Mouse (Mus musculus) left cerebral cortex, adult 18-20 months (tissue): Measurements from ENCODE around the gene Lkaaear1. TPM values are rescaled to one million over a fixed set of nuclear protein-coding genes. Genes with fewer than 3 reads are reported as not detected.

Experiments
- DNase-seq, 2 experiments: peaks; one replicate each; pipeline ENCODE4 v3.0.0; 2021 to 2022; ENCODE audit warnings: low spot score in 2 of 2, mixed read lengths in 1 of 2
- total RNA-seq, 2 experiments: library from RNA; stranded (reverse); gene quantifications; 2 replicates each; pipeline ENCODE4 v1.2.3; 2021

Gene Lkaaear1
- total RNA-seq, 2 experiments from 2014 or later, result not detected

DNA sequence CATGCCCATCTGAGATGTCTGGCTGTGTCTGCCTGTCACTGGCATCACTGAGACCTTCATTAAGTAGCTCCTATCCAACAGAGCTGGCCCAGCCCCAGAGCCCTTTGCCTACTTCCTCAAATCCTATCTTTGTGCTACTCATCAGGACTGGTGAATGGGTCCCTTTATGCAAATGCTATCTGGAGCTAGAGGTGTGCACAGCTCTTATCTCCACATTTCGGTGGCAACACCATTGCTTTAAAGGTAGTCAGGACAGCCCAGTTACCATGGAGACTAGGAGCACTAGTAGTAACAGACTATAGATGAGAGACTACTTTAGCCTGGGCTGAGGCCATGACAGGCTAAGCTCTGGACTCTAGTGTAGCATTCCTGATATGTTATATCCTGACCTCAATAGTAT is 13.5 kb downstream of the Lkaaear1 start:
- no peak for DNase-seq

DNA sequence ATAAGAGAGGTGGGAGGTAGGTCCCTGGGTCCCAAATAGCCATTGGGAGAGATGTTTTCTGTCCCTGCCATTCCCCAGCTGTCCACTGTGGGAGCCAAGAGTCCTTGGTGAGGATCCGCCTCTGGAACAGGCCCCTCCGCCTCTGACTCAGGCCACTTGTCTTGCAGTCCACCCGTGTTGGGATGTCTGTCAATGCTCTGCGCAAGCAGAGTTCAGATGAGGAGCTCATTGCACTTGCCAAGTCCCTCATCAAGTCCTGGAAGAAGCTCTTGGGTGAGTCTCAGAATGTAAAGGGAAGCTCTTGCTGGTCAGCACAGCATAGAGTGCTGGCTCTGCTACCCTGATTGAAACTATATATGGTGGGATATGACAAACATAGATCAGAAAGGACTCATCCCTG is 14.9 kb downstream of the Lkaaear1 start:
- no peak for DNase-seq

DNA sequence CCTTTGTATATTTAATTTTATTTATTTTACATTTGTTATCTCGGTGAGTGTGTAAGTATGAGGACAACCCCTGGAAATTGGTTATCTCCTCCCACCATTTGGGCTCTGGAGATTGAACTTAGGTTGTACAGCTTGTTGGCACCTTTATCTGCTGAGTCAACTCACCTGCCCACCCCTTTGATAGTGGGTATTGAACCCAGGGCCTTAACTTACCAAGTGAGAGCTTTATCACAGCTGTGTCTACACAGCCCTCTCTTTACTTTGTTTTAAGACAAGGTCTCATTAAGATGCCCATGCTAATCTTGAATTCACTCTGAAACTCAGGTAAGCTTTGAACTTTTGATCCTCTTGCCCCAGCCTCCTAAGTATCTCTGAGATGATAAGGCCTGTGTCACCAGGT is 16.3 kb downstream of the Lkaaear1 start:
- DNase-seq, result no peak

DNA sequence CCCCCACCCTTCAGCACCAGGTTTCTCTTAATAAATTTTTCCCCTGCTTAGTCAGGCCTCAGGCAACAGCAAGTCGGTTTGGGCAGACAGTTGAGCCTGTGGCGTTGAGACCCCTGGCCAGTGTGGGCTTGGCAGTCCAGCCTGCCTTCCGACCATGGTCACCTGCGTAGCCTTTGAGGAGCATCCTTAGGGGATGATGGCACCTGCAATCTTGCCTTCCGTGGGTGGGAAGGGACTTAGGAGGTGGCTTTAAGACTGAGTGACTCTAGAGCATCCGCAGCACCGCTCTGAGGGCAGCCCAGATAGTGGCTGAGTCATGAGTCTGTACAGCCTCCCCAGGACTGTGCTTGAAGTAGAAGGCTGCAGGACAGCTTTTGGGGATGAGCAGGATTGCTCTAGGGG is 17.5 kb downstream of the Lkaaear1 start:
- DNase-seq, result peak in 1 of 2 experiments; percentile 50

DNA sequence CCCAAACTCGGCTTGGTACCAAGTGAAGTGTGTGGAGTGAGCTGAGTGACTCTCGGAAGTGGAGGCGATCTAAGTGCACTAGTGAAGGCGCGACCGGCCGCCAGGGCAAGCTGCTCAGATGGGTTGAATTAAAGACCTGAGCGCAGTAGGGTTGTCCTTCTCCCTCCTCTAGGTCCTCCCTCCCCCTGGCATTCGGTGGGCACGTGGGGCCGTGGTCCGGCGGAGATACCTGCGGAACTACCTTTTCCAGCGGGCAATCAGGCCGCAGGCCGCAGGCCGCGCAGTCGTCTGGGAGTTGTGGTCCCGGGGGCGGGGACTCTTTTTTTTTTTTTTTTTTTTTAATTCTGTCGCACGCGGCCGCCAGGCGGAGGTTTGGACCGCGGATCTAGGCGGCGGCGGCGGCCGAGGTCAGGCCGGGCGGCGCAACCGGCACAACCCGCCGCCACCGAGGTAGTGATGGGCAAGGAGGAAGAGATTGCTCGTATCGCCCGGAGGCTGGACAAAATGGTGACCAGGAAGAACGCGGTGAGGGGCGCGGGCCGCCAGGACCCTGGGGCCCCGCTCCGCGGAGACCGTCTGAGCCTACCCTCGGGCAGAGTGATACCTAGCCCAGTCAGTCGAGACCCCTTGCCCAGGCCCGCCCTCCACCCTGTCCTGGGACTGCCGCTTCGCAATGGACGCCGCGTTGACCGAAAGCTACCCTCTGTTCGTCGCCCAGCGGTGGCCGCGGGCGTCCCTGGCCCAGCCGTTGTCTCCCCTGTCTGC is 18.1 kb downstream of the Lkaaear1 start, which contains the start of gene Tcea2:
TSS of gene Tcea2 (plus strand) at position 360 of the 765 bp plus-strand sequence.
- peak; percentile 64 to 73 for DNase-seq

DNA sequence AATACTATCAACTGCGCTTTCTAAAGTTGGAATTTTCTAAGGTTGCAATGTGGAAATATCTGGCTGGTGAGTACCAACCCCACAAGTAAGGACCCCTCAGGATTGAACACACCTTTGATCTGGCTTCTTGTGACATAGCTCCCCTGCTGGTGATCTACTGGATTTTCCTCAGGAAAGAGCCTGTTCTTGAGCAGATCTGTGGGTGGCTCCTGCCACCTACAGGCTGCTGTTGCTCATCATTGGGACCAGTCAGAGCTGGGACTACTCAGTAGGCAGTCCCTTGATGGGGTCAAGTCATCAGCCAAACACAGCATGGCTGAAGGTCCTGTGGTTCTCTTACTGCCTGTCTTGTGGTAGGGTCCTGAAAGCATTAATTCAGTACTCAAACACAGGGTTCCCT is 19.5 kb downstream of the Lkaaear1 start:
- peak; percentile 70 to 75 for DNase-seq

DNA sequence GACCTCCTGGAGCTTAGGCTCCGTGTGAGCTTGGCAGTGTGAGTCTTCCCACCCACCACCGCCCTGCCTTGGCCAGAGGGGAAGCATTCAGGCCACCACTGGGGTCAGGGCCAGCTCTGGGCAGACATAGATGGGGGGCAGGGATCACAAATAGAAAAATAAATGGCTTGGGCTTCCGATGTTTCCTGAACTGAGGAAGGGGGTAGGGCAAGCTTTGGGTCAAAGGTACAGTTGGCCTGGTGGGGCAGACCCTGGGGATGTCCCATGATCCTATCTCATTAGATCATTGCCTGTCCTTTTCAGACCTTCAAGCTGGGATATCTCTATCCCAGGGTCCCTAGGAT is 20.5 kb downstream of the Lkaaear1 start:
- no peak for DNase-seq

DNA sequence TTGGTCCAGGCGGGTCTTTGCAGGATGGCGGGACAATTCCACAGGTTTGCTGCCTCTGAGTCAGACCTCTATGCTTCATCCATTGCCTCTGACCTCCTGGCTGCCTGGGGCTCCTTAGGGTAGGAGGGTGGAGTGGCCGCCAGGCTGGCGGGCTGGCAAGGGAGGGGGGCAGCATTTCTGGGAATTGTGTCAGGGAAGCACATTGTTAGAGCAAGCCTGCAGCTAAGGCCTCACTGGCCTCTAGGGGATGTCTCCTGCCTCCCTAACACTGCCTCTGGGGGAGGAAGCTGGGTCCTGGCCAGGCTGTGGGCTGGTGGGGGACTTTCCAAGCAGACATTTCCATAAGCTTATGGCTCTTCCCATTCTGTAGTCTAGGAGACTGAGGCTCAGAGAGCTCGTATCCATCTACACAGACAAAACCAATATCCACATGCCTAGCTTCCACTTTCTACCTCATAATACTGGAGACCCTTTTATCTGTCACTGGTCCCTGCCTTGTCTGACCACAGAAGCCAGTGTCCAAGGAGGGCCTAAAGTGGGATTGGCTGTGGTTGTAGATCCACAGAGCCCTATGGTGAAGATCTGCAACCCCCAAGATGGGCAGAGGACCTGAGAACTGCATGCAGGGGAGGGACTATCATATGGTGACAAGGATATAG is 21.0 kb downstream of the Lkaaear1 start:
- peak in 1 of 2 experiments; percentile 47 for DNase-seq

DNA sequence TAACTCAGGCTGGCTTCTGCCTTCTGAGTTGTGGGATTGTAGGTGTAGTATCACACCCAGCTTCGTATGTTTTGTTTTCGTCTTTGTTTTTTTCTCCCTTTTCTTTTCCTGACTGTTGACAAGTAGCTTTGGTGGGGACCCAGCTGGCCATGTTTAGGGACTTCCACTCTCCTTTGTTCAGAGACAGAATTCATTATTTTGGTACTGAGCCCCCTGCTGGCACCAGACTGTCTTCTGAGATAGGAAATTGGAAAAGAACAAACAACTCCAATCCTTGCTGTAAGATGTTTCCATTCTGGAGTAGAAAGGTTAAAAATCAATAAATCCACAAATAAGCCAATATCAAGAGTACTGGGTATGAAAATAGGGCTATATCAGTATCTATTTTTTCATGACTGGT is 21.8 kb downstream of the Lkaaear1 start:
- DNase-seq, result no peak

DNA sequence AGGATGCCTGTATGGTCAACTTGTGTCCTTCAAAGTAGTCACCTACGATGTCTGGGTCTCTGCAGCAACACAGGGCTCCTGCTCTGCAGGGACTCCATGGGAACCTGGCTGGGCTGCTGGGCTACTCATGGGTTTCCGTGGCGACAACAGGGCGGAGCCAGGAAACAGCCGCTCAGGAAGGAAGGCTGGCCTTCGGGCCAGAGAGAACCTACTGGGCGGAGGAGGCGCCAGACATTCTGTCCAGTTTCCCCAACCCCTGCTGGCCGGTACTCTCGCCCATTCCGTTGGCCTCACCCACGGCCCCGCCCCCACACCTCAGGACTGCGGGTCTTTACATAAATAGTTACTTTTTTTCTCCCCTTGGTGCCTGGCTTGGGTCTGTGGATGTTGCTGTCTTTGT is 22.8 kb downstream of the Lkaaear1 start:
- DNase-seq, result peak in 1 of 2 experiments; percentile 41

DNA sequence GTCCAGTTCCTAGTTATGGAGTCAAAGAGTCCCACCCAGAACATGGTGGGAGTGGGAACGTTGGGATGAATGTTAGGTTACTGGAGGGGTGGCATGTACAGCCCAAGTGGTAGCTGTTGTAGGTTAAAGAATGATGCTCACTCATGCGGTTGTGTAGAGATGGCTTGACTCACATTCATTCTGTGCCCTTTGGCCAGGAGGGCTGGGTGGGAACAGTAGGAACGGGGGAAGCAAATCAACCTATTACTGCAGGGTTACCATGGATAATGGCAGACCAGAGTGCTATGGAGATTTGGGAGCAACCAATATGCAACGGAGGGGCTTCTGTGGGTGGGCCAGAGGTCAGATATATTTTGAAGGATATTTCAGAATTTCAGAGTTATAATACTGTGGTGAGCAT is 23.3 kb downstream of the Lkaaear1 start:
- DNase-seq, result no peak

DNA sequence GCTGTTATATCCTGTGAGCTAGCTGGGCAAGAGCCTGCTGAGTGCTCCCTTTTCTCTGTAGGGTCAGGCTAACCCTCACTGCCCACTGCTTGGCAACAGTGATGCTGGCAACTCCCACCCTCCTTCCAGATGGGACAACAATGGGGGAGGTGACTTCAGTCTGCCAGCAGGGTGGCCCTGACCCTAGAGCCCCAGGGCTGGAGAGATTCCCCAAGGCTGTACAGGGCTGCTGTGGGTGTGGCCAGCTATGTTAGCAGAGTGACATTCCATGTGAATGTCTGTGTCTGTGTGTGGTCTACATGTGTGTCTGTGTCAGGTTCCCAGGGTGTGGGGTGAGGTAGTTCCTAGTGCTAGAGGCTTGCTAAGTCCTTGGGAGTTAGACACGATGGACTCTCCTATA is 24.7 kb downstream of the Lkaaear1 start:
- DNase-seq, result no peak

DNA sequence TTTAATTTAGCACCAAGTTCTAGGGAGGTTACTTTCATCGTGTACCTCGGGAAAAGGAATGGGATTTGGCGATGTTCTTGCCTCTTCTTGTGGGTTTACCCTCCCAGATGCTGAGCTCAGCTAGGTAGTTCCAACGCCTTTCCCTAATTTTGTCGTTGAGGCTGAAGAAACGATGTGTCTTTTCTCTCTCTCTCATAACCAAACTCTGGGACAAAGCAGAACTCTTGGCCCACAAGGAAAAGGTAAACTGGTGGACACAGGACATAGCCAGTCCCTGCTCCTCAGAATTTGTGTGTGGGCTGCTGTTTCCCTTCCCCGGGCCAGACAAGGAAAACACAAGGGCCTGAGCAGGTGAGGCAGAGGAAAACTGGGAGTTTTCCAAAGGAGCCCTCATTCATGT is 26.3 kb downstream of the Lkaaear1 start:
- DNase-seq, result no peak

DNA sequence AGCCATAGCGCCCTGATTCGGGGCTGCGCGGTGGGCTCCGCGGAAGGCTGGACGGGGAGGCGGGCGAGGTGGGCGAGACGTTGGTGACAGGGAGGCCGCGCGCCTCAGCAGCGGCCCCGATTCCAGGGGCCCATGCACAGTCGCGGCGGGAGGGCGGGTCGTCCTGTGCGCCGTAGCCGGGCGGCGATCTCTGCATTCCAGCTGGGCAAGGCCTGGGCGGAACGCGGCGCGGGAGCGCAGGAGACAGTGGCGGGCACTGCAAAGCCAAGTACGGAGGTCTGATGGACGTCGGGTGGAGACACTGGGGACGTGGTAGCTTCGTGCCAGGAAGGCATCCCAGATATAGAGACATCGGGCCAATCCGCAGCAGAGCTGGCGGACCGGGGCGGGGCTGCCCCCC is 26.9 kb downstream of the Lkaaear1 start, which contains the start of gene Sox18:
TSS of gene Sox18 (minus strand) at position 315 of the 400 bp plus-strand sequence.
- DNase-seq, result no peak

DNA sequence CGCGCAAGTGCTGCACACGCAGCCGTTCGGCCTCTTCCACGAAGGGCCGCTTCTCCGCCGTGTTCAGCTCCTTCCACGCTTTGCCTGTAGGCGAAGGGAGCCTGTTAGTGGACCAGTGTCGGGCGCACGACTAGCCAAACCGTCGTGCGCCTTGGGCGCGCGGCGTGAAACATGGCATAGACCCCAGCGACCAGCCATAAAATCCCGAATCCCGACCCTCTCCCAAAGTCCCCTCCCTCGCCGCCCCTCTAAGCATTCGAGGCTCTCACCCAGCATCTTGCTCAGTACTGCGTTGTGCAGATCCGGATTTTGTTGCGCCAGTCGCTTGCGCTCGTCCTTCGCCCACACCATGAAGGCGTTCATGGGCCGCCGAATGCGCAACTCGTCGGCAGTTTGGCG is 27.3 kb downstream of the Lkaaear1 start:
- DNase-seq, result no peak

DNA sequence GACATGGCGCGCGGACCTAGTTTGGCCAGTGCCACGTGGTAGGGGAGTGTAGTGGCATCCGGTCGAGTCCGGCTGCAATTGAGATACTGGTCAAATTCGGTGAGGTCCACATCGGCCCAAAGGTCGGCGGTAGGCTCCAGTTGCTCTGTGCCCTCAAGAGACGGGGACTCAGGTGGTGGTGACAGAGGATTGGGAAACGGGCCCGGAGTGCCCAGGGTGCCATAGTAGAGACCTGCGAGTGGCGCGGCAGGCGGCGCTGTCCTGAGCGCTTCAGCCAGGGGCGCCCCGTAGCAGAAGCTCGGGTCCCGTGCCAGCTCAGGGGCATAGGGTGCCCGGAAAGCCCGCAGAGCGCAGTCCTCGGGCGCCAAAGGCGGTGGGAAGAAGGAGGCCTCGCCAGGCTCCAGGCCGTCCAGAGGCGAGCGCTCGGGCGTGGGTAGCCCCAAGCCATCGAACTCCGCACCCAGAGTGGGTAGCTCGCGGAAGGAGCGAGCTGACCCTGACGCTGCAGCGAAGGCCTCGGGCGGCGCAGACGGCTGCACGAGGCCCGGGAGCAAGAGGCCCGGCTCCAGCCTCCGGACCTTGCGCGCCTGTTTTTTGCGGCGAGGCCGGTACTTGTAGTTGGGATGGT is 27.8 kb downstream of the Lkaaear1 start:
- DNase-seq, result no peak

DNA sequence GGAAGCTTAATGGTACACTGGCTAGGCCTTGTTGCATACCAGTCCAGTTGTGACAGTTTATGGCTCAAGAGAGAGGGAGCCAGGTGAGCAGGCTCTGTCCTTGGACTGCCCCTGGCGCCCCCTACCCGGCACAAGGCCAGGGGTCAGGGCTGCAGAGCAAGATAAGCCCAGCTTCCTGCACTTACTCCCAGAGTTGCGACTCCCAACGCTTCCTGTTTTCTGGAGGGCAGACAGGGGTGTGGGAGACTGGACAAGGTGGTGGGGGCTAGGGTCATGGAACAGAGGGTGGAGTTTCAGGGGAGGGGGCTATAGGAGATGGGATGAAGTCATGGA is 35.0 kb downstream of the Lkaaear1 start:
- DNase-seq, result no peak

DNA sequence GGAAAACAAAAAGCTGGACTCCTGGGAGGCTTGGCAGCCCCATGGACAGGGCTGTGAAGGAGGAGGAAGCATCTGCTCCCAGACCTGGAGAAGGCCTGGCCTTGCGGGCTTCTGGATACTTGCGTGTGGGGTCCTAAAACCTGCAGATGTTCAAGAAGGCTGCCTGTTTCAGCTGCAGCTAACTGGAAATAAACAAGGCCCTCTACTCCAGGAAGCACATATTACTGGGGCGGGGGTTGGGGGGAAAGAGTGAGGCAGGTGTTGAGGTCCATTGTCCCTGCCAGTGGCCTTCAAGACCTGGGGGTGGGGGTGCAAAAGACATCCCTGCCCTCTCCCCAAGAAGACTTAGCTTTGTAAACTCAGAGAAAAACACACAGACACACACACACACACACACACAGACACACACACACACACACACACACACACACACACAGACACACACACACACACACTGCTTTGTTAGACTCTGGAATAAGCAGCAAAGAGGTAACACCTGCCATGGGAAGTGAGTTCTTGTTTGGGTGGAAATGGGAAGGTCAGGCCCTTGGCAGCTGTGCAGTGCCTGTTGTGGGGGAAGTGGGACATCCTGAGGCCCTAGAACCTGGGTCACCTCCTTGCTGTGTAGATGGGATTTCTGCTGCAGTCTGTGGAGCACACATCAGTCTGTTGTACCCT is 35.5 kb downstream of the Lkaaear1 start:
- no peak for DNase-seq

DNA sequence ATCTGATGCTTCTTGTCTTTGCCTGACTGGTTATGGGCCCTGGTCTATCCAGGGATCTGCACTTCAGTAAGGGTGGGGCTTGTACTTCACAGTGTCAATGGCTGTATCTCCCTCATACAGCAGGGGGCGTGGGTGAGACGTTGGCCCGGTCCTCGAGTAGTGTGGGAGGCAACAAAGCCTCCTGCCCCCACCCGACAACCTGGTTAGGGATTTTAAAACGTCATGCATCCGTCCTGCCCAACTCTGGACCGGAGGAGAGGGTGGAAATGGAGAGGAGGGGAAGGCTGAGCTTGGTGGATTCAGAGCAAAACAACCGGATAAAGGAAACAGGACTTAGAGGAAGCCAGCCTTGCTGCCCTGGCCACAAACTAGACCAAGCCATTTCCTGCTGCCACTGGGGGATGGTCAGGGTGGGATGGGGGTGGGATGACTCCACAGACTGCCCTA is 38.6 kb downstream of the Lkaaear1 start:
- DNase-seq, result peak; percentile 83 to 85

DNA sequence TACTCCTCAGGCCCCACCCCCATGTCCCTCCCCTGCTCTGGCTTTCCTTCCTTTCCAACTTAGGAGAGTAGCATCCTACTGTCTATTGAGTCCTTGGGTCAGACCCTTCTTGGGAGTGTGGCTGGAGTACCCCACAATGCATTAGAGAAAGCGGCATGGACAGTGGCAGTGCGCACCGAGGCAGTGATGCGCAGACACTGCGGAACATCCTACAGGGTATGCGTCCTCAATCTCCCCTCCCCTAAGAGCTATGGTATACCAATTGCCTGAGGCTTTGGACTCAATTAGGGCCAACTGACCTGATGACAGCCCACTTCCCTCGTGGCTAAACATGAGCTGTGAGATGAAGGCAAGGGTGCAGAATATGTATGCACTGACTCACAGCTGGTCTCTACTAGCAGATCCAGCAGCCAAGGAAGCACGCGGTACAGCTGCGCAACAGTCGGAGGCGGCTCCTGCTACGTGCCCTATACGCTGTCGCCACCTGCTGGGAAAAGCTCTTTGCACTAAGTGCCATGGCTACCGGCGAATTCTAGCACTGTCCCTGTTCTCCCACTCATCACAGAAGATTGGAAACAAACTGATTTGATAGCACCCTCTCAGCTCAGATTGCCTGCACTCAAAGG is 39.2 kb downstream of the Lkaaear1 start:
- peak; percentile 51 to 59 for DNase-seq

DNA sequence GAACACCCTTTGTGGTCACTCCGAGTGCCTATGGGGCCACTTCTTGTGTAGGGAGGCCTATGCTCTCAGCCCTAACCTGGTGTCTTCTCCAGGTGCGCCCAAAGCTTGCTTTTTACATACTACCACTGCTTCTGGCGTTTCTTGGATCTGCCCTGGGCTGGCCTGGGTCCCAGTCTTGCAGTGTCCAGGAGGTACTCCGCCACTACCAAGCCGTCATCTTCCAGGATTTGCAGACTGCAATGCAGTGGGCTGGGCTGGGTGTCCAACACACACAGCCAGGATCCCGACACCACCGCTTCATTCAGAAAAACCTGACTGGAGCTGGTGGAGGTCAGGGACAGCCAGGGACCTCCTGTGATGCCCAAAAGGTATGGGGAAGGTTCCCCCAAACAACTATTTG is 39.7 kb downstream of the Lkaaear1 start:
- DNase-seq, result no peak
